Mouse (Mus musculus) CH12.LX (cell line): ENCODE measurements at regions not wholly inside any gene's neighbourhood (a gene's known extent, or its start where the extent isn't known, plus 50 kb on each side); places are given as distances from the start of the nearest gene placed in this dataset.

Source experiments
- DNase-seq: peaks from one replicate; pipeline ENCODE4 v3.0.0-alpha.2; 2013; ENCODE audit errors: extremely low read depth
- H3K27ac ChIP-seq: 2 replicates; pipeline ENCODE4 v1.5.1; 2012; ENCODE audit warnings: low read depth, mild to moderate bottlenecking, control low read depth, moderate library complexity; ENCODE audit not compliant: insufficient read depth
- H3K27me3 ChIP-seq: replicated peaks from 2 replicates; pipeline ENCODE3; 2012; ENCODE audit warnings: inconsistent platforms
- H3K36me3 ChIP-seq, 2 experiments: replicated peaks in 1 of 2; 2 replicates each; pipeline versions ENCODE3 to v1.6.1; 2012; ENCODE audit warnings: inconsistent platforms in 1 of 2, low read length in 1 of 2, mild to moderate bottlenecking in 1 of 2, mixed read lengths in 1 of 2, moderate library complexity in 1 of 2; ENCODE audit not compliant: control insufficient read depth in 1 of 2, insufficient read depth in 1 of 2
- H3K4me1 ChIP-seq, 2 experiments: 2 replicates each; pipeline ENCODE4 v1.6.1; 2012; ENCODE audit warnings: inconsistent platforms in 1 of 2, moderate library complexity in 1 of 2; ENCODE audit not compliant: insufficient read depth in 2 of 2, control insufficient read depth in 1 of 2
- H3K4me2 ChIP-seq: 2 replicates; pipeline ENCODE4 v1.6.1; 2012; ENCODE audit warnings: low read depth, mild to moderate bottlenecking, control low read depth; ENCODE audit not compliant: poor library complexity, insufficient read depth, severe bottlenecking
- H3K4me3 ChIP-seq, 3 experiments: fragments of 150-350 bp in 1 of 3; sonication (generic) in 1 of 3; replicated peaks in 1 of 3; 2 replicates each; pipeline versions ENCODE3 to v1.5.1; 2011 to 2012; ENCODE audit warnings: low read depth in 2 of 3, low read length in 2 of 3, mild to moderate bottlenecking in 2 of 3, moderate library complexity in 2 of 3, control low read depth in 1 of 3, improper control_type of control experiment in 1 of 3, inconsistent platforms in 1 of 3, mixed read lengths in 1 of 3; ENCODE audit not compliant: poor library complexity in 1 of 3
- H3K79me2 ChIP-seq: replicated peaks from 2 replicates; pipeline ENCODE4 v1.6.1; 2012; ENCODE audit warnings: mild to moderate bottlenecking, moderate library complexity; ENCODE audit not compliant: control insufficient read depth, poor library complexity, insufficient read depth, severe bottlenecking; ENCODE audit errors: extremely low read depth
- H3K9ac ChIP-seq: 2 replicates; pipeline ENCODE4 v1.6.1; 2012; ENCODE audit warnings: low read depth, mild to moderate bottlenecking, control low read depth, moderate library complexity; ENCODE audit not compliant: insufficient read depth
- H3K9me3 ChIP-seq: replicated peaks from 2 replicates; pipeline ENCODE3; 2012; ENCODE audit warnings: low read length, inconsistent platforms, mixed read lengths
- BHLHE40 ChIP-seq: IDR thresholded peaks from 2 replicates; pipeline ENCODE4 v1.6.1; 2011; ENCODE audit warnings: mild to moderate bottlenecking, low read depth, low read length, improper control_type of control experiment
- CHD1 ChIP-seq: IDR thresholded peaks from 2 replicates; pipeline ENCODE4 v1.6.1; 2012; ENCODE audit warnings: low read depth, low read length, improper control_type of control experiment, inconsistent platforms
- CHD2 ChIP-seq: IDR thresholded peaks from 2 replicates; pipeline ENCODE4 v1.6.1; 2011; ENCODE audit warnings: low read length, improper control_type of control experiment
- CTCF ChIP-seq, 2 experiments: IDR thresholded peaks in 1 of 2; conservative IDR thresholded peaks in 1 of 2; 2 replicates each; pipeline ENCODE4 v1.5.1; 2011 to 2012; ENCODE audit warnings: low read depth in 2 of 2, low read length in 2 of 2, improper control_type of control experiment in 1 of 2, inconsistent platforms in 1 of 2, mild to moderate bottlenecking in 1 of 2, moderate library complexity in 1 of 2
- ELF1 ChIP-seq: IDR thresholded peaks from 2 replicates; pipeline ENCODE4 v1.6.1; 2014; ENCODE audit warnings: low read depth, mild to moderate bottlenecking, inconsistent platforms, low read length, improper control_type of control experiment
- ETS1 ChIP-seq: conservative IDR thresholded peaks from 2 replicates; pipeline ENCODE4 v1.6.1; 2012; ENCODE audit warnings: low read depth, mild to moderate bottlenecking, inconsistent platforms, low read length, improper control_type of control experiment, moderate library complexity
- GABPA ChIP-seq: IDR thresholded peaks from 2 replicates; pipeline ENCODE4 v1.6.1; 2012; ENCODE audit warnings: low read depth, low read length, improper control_type of control experiment, inconsistent platforms; ENCODE audit not compliant: insufficient replicate concordance
- HCFC1 ChIP-seq: IDR thresholded peaks from 2 replicates; pipeline ENCODE4 v1.6.1; 2012; ENCODE audit warnings: low read depth, mild to moderate bottlenecking, inconsistent platforms, low read length, improper control_type of control experiment
- IRF4 ChIP-seq: IDR thresholded peaks from 2 replicates; pipeline ENCODE4 v1.6.1; 2014; ENCODE audit warnings: low read depth, mild to moderate bottlenecking, inconsistent platforms, low read length, improper control_type of control experiment
- JUN ChIP-seq: IDR thresholded peaks from 2 replicates; pipeline ENCODE4 v1.6.1; 2011; ENCODE audit warnings: low read depth, mild to moderate bottlenecking, low read length, improper control_type of control experiment, moderate library complexity; ENCODE audit not compliant: insufficient read depth
- JUND ChIP-seq: conservative IDR thresholded peaks from 2 replicates; pipeline ENCODE4 v1.6.1; 2011; ENCODE audit warnings: low read depth, low read length, improper control_type of control experiment
- KAT2A ChIP-seq: IDR thresholded peaks from 2 replicates; pipeline ENCODE4 v1.6.1; 2012; ENCODE audit warnings: low read length, improper control_type of control experiment, inconsistent platforms; ENCODE audit not compliant: insufficient replicate concordance
- MAX ChIP-seq: IDR thresholded peaks from 2 replicates; pipeline ENCODE4 v1.6.1; 2011; ENCODE audit warnings: low read length, improper control_type of control experiment
- MEF2A ChIP-seq: IDR thresholded peaks from 2 replicates; pipeline ENCODE4 v1.6.1; 2014; ENCODE audit warnings: low read depth, mild to moderate bottlenecking, inconsistent platforms, low read length, improper control_type of control experiment, borderline replicate concordance
- NELFE ChIP-seq: IDR thresholded peaks from 2 replicates; pipeline ENCODE4 v1.6.1; 2011; ENCODE audit warnings: low read depth, low read length, improper control_type of control experiment
- POLR2A ChIP-seq: IDR thresholded peaks from 2 replicates; pipeline ENCODE4 v1.6.1; 2011; ENCODE audit warnings: low read depth, mild to moderate bottlenecking, improper control_type of control experiment, low read length
- RAD21 ChIP-seq: IDR thresholded peaks from 2 replicates; pipeline ENCODE4 v1.6.1; 2011; ENCODE audit warnings: low read depth, mild to moderate bottlenecking, low read length, improper control_type of control experiment, moderate library complexity
- RCOR1 ChIP-seq: conservative IDR thresholded peaks from 2 replicates; pipeline ENCODE4 v1.6.1; 2012; ENCODE audit warnings: low read depth, mild to moderate bottlenecking, inconsistent platforms, low read length, improper control_type of control experiment
- SIN3A ChIP-seq: IDR thresholded peaks from 2 replicates; pipeline ENCODE4 v1.6.1; 2012; ENCODE audit warnings: low read length, improper control_type of control experiment, inconsistent platforms
- SMC3 ChIP-seq: IDR thresholded peaks from 2 replicates; pipeline ENCODE4 v1.6.1; 2011; ENCODE audit warnings: low read depth, low read length, improper control_type of control experiment
- TBP ChIP-seq: conservative IDR thresholded peaks from 2 replicates; pipeline ENCODE4 v1.6.1; 2011; ENCODE audit warnings: low read depth, low read length, improper control_type of control experiment
- TCF12 ChIP-seq: IDR thresholded peaks from 2 replicates; pipeline ENCODE4 v1.6.1; 2014; ENCODE audit warnings: low read depth, mild to moderate bottlenecking, inconsistent platforms, low read length, improper control_type of control experiment
- USF1 ChIP-seq: IDR thresholded peaks from 2 replicates; pipeline ENCODE4 v1.6.1; 2014; ENCODE audit warnings: low read depth, mild to moderate bottlenecking, inconsistent platforms, low read length, improper control_type of control experiment
- ZMIZ1 ChIP-seq: IDR thresholded peaks from 2 replicates; pipeline ENCODE4 v1.6.1; 2012; ENCODE audit warnings: low read depth, mild to moderate bottlenecking, inconsistent platforms, low read length, improper control_type of control experiment
- ZNF384 ChIP-seq: IDR thresholded peaks from 2 replicates; pipeline ENCODE4 v1.6.1; 2012; ENCODE audit warnings: low read depth, low read length, improper control_type of control experiment, inconsistent platforms
- dilution Hi-C: fragments of 300-500 bp; cut with MboI; formaldehyde crosslinking; loops from 2 replicates; pipeline ENCODE4 v1.14.3; 2020; ENCODE audit warnings: low sequenced_read_pairs; ENCODE audit not compliant: extremely low pct_unique_long_range_greater_than_20kb, extremely low pct_ligation_motif_present
- in situ Hi-C: fragments of 300-500 bp; cut with MboI; formaldehyde crosslinking; loops from 3 replicates; pipeline ENCODE4 v1.14.3; 2019; ENCODE audit warnings: low sequenced_read_pairs, low pct_ligation_motif_present, low pct_unique_long_range_greater_than_20kb, mixed read lengths

- Histone ChIP-seq H3K79me2 (no peaks in the 10 kb centered on the region), H3K4me3 (no peak overlapping the region), H3K9ac (no peak overlapping the region), H3K9me3 (peaks cover under 1% of the 10 kb centered on the region), H3K27ac (no peak overlapping the region), H3K4me2 (no peak overlapping the region), H3K36me3 (no peaks in the 10 kb centered on the region), H3K4me1 (peaks cover 0 to 8% of the 10 kb centered on the region in 2 experiments; a peak in 2 of 4 replicates), H3K27me3 (no peaks in the 10 kb centered on the region)
- TF ChIP-seq NELFE (no peak), IRF4 (no peak), SMC3 (no peak), KAT2A (no peak), MAX (no peak), TBP (no peak), ZMIZ1 (no peak), CHD2 (no peak), POLR2A (no peak), ELF1 (no peak), MEF2A (no peak), ZNF384 (no peak), BHLHE40 (no peak), GABPA (no peak), CHD1 (no peak), ETS1 (no peak)
- no peak for DNase-seq
- dilution Hi-C loops (no loop called here), in situ Hi-C loops (no loop called here)
These were observed 59.8 kb upstream of the Tars start for GRCm38 (mm10) chr15:11459306-11459705.

GRCm38 (mm10) chr15:11457278-11457677 lies 57.8 kb upstream of the Tars start:
- no peak overlapping the region for H3K4me2 ChIP-seq
- DNase-seq = no peak
- H3K27me3 ChIP-seq = no peaks in the 10 kb centered on the region
- no peaks in the 10 kb centered on the region for H3K79me2 ChIP-seq
- in situ Hi-C loops (no loop called here), dilution Hi-C loops (no loop called here)
- H3K9ac ChIP-seq = no peak overlapping the region
- no peak overlapping the region for H3K4me3 ChIP-seq
- H3K36me3 ChIP-seq = no peaks in the 10 kb centered on the region
- peaks cover 2% of the 10 kb centered on the region for H3K9me3 ChIP-seq
- peaks cover 0 to 8% of the 10 kb centered on the region in 2 experiments; a peak in 2 of 4 replicates for H3K4me1 ChIP-seq
- TF ChIP-seq ELF1 (no peak), USF1 (no peak), RCOR1 (no peak), CTCF (conservative IDR thresholded peaks at IDR 0.05 in 1 of 2, IDR thresholded peaks at IDR 0.05 in 1 of 2; ENCODE audit: low read depth in 2 of 2, low read length in 2 of 2) (no peak), TCF12 (no peak), JUN (no peak), JUND (no peak), ETS1 (no peak), ZMIZ1 (no peak), SIN3A (no peak), HCFC1 (no peak), RAD21 (no peak), MAX (no peak)
- no peak overlapping the region for H3K27ac ChIP-seq
